Mouse (Mus musculus) spleen, adult 12 weeks (tissue): ENCODE results near the gene Muc4.

Source experiments
- DNase-seq: peaks from one replicate; pipeline ENCODE4 v3.0.0; 2022; ENCODE audit warnings: low spot score

Gene Muc4

GRCm38 (mm10) chr16:32735586-32735985 is at the start of gene Muc4:
Gene Muc4, plus strand, starts transcription at chr16:32735886.
- DNase-seq = no peak

- DNase-seq = no peak
Observed at GRCm38 (mm10) chr16:32685998-32686397, 49.7 kb upstream of the Muc4 start.

GRCm38 (mm10) chr16:32687221-32687620 is 48.5 kb upstream of the Muc4 start:
- no peak for DNase-seq

GRCm38 (mm10) chr16:32688770-32689169 is 46.9 kb upstream of the Muc4 start:
- no peak for DNase-seq

GRCm38 (mm10) chr16:32689501-32689900 is 46.2 kb upstream of the Muc4 start:
- DNase-seq = no peak

GRCm38 (mm10) chr16:32696841-32697464 is 38.7 kb upstream of the Muc4 start:
- DNase-seq = peak; percentile 26

- no peak for DNase-seq
Observed at GRCm38 (mm10) chr16:32697665-32698446, 37.8 kb upstream of the Muc4 start.

GRCm38 (mm10) chr16:32698550-32698949 is 37.1 kb upstream of the Muc4 start:
- DNase-seq = no peak

GRCm38 (mm10) chr16:32703312-32703912 is 32.3 kb upstream of the Muc4 start:
- no peak for DNase-seq

GRCm38 (mm10) chr16:32705606-32706005 is 30.1 kb upstream of the Muc4 start:
- DNase-seq = no peak

- DNase-seq = no peak
Observed at GRCm38 (mm10) chr16:32707111-32707823, 28.4 kb upstream of the Muc4 start.

- no peak for DNase-seq
Observed at GRCm38 (mm10) chr16:32707824-32708456, 27.7 kb upstream of the Muc4 start.

- no peak for DNase-seq
Observed at GRCm38 (mm10) chr16:32708457-32709033, 27.1 kb upstream of the Muc4 start.

GRCm38 (mm10) chr16:32709116-32709515 is 26.6 kb upstream of the Muc4 start:
- DNase-seq = no peak

- no peak for DNase-seq
Observed at GRCm38 (mm10) chr16:32710426-32711070, 25.1 kb upstream of the Muc4 start.

GRCm38 (mm10) chr16:32712202-32712601 is 23.5 kb upstream of the Muc4 start:
- no peak for DNase-seq

GRCm38 (mm10) chr16:32713556-32713955 is 22.1 kb upstream of the Muc4 start:
- DNase-seq = no peak

- no peak for DNase-seq
Observed at GRCm38 (mm10) chr16:32715364-32715763, 20.3 kb upstream of the Muc4 start.

GRCm38 (mm10) chr16:32723163-32723562 is 12.5 kb upstream of the Muc4 start:
- DNase-seq = no peak

- DNase-seq = no peak
Observed at GRCm38 (mm10) chr16:32723767-32724166, 11.9 kb upstream of the Muc4 start.

- no peak for DNase-seq
Observed at GRCm38 (mm10) chr16:32724259-32724658, 11.4 kb upstream of the Muc4 start.
